Mouse (Mus musculus): ENCODE data around the gene Suds3. TPM values are rescaled to one million over a fixed set of nuclear protein-coding genes. Genes with fewer than 3 reads are reported as not detected.
A peak's percentile ranks its signal among the peaks of the same experiment; 100 is the strongest.

The Suds3 gene
- total RNA-seq, 2 experiments from 2014 or later: 63.7 to 88.5 TPM

DNA sequence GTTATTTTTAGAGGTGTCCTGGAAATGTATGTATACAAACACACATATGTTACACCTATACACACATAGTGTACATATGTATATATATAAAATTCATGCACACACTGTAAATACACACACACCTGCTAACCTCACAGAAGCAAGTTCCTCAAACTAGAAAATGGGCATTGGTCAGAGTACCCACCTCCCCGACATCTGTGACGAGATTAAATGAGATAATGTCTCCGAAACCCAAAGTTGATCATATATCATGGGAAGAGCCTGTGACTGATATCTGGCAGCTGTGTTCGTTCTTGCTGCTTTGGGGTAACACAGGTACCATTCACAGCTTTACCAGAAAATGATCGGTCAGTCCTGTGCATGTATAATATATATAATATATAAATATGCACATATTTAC, 20.7 kb upstream of the Suds3 start:
- DNase-seq: no peak
- intact Hi-C loops (cut with DNase I): no loop called here

DNA sequence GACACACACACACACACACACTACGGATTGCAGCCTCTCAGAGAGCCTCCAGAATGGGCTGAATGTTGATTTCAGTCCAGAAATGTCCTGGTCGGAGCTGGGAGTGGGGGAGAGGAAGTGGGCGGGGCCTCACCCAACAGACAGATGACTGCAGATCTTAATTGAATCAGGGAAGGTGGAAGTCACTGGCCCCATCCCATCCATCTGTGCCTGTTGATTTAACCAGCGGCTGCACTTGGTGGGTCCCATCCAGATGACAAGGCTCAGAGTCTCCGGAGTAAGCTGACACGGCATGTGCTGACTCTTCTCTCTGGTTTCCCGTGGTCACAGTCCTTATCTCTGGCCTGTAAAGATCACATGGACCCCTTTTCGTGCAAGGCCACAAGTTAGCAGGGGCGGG, 20.0 kb upstream of the Suds3 start:
- DNase-seq: peak in 1 of 2 experiments; percentile 53
- intact Hi-C loops (cut with DNase I): no loop called here

DNA sequence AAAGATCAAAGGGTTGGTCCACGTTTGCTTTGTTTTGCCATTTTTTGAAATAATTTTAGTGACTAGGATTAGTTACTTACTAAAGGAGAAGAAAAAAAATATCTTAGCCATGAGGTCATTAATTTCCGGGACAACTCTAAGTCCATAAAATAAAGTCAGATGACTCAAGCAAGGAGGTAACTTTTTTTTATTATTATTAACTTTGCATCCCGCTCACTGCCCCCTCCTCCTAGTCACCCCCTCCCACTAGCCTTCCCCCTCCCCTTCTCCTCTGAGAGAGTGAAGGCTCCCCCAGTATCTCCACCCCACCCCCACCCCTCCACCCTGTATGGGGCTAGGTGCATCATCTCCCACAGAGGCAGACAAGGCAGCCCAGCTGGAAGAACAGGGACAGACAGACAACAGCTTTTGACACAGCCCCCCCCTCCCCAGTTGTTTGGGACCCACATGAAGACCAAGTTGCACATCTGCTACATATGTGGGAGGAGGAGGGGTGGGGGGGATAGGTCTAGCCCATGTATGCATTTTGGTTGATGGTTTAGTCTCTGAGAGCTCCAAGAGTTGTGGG, 19.1 kb upstream of the Suds3 start:
- intact Hi-C loops (cut with DNase I): no loop called here
- no peak for DNase-seq

DNA sequence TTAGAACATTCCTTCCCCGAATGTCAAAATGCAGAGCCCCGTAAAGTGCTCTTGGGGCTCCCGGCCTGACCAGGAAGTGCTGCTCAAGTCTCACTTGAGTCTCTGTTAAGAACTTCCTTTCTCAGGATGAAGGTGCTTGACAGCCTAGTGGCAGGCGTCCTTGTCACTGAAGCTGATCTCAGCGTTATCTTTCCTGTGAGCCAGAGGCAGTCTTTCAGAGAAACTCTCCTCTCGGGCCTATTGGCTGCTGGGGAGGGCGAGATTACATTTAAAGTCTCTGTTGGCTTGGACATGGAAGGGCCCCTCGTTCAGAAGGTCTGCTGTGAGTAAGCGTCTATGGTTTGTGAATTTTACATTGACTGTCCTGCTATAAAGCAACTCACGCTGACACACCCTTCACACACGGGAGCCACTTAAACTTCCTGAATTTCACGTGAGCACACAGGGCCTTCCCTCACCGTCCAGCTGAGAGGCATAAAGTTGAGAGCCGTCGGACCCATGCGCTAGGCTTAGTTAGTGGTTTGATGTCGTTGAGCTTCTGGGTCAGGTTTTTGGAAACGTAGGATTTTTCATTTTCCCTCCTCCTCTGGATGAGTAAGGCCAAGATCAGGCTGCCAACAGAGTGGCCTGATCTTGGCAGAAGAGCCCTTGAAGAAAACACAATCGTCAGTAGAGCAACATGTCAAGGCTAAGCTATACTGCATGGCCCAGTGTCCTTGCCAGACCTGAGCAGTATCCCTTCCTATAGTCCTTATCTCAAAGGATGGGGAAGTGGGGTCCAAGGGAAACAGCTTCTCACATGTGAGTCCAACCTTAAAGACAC, 18.4 kb upstream of the Suds3 start:
- peak; percentile 22 for DNase-seq
- intact Hi-C loops (cut with DNase I): no loop called here

DNA sequence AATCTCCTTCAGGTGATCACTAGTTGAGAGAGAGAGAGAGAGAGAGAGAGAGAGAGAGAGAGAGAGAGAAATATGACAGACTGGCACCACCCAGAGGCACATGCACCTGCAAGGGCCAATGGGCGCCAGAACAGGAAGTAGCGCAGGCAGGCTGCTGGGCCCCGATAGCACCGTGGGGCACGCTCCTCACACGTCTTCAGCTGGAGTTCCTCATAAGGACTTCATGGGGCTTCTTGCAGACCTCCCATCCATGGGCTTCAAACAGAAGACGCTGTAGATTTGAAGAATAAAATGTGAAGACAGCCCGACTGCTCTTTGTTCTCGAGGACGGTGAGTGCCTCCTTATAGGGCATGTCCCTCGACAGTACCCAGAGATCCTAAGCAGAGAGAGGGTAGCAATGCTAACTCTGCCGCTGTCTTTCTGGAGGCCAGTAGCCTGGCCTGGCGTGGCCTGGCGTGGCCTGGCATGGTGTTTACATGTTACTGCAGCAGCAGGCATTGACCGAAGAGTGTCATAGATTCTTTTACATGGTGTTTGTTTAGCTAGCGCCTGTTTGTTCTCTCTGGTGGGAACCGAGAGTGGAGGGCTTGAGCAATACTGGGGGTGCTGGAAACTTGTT, 17.6 kb upstream of the Suds3 start:
- intact Hi-C loops (cut with DNase I): no loop called here
- DNase-seq: peak; percentile 27 to 31

DNA sequence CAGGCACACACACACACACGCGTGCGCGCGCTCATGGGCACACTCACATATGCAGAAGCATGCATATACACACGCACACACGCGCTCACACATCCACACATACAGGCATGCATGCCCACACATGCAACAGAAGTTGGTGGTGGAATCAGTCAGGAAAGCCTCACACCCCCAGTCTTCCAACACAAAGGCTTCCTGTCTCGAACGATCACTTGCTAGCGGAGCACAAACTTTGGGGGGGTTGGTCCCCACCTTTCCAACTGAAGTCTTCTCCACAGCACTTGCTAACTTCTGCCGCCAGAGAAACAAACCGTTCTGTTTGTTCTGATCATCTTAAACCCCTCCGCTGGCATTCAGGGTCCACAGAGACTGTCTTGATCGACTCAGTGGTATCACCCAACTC, 14.8 kb upstream of the Suds3 start:
- intact Hi-C loops (cut with DNase I): no loop called here
- DNase-seq: no peak

DNA sequence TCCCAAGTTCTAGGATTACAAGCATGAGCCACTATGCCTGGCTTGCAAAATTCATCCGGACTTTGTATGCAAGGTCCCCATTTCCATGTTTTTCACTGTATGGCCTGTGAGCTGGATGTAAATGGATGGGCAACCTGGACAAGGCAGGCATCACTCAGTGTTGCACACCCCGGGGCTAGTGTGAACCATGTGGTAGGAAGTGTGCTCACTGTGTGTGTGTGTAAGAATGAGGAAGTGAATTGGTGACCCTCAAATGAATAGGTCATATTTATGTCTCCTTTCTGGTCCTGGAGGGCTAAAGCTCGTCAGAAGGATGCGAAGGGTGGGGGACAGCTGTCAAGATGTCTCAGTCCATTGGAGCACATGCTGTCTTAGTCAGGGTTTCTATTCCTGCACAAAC, 11.1 kb upstream of the Suds3 start:
- DNase-seq: no peak
- intact Hi-C loops (cut with DNase I): no loop called here

DNA sequence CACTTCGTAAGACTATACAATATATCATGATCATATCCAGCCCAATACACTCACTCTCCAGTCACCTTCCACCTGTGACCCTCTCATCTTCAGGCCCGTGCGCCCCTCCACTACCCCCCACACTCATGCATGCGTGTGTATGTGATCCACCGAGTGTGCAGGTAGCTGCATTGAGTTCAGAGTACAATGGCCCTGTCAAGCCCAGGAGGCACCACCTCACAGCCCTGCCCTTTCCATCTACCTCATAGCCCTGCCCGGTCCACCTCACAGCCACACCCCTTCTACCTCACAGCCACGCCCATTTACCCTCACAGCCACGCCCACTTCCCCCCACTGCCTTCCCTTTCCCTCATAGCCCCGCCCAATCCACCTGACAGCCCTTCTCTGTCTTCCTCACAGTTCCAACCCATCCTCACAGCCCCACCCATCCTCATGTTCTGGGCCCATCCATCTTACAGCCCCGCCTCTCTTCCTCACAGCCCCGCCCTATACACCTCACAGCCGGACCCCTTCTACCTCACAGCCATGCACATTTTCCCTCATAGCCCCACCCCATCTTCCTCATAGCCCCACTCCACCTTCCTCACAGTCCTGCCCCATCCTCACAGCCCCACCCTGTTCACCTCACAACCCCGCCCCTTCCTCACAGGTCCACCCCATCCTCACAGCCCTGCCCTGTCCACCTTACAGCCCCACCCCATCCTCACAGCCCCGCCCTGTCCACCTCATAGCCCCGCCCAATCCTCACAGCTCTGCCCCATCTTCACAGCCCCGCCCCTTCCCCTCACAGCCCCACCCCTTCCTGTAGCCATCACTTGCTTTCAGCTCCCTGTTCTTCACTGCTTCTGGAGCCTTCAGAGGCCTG, 9.8 kb upstream of the Suds3 start:
- intact Hi-C loops (cut with DNase I): no loop called here
- no peak for DNase-seq

DNA sequence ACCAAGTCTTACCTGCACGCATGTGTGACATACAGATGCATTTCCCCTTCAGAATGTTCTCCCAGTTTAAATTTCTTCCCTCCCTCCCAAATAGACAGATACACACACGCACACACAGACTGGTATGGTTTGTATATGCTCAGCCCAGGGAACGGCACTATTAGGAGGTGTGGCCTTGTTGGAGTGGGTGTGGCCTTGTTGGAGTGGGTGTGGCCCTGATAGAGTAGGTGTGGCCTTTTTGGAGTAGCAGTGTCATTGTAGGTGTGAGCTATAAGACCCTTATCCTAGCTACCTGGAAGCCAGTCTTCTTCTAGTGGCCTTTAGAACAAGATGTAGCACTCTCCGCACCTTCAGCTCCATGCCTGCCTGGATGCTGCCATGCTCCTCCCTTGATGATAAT, 7.9 kb upstream of the Suds3 start:
- DNase-seq: no peak
- intact Hi-C loops (cut with DNase I): no loop called here

DNA sequence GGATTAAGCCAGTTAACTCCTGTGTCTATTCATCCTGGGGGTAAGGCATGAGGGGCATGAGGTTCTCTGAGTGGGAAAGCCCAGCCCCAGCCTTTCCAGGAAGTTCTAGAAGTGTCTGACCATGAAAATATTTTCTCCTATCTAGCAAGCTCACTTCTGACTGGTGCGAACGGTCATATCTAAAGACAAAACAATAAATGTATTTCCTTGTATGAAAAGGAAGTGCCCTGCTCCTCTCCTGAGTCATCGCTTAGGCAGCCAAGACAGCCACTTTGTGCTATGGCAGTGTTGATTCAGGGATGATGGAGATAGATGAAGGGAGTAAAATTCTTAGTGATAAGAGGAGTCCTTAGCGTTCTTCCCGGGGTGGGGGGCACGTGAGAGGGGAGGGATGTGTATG, 7.2 kb upstream of the Suds3 start:
- DNase-seq: no peak
- intact Hi-C loops (cut with DNase I): no loop called here

DNA sequence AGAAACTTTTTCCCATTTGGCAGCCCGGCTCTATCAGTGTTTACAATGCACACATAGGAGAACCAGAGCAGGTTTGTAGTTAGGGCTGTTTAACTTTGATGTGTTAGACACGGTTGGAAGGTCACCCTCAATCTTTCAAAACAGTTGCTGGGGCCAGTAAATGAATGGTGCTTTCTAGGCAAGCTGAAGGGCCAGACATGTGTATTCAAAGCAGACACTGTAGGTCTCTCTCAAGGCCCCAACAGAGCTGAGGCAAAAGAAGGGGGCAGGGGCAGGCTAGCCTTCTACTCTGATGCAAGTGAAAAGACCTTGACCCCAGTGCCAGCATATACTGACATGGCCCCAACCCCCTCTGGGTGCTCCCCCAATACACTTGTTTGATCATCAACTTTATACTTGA, 5.7 kb upstream of the Suds3 start:
- intact Hi-C loops (cut with DNase I): no loop called here
- DNase-seq: no peak

DNA sequence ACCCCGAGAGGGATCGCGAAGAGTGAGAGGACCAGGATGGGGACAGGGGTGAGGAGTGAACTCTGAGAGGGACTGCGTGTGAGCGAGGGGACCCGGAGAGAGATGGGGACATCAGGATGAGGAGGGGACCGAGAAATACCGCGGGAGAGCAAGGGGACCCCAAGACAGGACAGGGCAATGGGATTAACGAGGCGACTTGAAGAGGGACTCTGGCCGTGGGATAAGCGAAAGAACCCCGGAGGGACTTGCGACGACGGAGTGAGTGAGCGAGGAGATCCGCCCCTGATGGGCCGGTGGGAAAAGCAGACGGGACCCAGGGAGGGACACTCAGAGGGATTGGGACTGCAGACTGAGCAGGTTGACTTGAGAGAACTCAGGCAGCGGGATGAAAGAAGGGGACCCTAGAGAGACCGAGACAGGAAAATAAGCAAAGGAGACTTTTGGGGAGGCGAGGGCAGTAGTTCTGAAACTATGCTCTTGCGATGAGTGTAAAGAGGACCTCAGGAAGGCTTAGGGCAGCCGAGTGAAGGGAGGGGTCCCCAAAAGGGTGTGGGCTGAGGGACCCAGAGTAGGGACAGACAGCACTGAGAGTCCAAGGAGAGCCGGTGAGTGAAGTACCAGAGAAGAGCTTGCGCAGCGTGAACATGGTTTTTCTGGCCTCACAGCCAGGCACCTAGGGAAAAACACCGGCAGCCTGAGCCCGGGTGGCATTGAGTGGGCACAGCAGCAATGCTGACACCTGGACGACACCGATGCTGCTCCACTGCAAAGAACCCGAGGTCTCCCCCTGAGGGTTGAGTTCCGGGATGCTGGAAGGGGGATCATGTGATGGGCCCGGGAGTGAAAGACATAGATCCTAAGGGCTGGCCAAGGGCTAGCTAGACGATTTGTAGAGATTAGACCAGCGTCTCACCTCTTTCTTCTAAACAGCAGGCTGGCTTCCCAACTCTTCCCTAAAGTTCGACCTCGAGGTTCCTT, 4.9 kb upstream of the Suds3 start:
- DNase-seq: peak; percentile 19 to 38
- intact Hi-C loops (cut with DNase I): no loop called here

DNA sequence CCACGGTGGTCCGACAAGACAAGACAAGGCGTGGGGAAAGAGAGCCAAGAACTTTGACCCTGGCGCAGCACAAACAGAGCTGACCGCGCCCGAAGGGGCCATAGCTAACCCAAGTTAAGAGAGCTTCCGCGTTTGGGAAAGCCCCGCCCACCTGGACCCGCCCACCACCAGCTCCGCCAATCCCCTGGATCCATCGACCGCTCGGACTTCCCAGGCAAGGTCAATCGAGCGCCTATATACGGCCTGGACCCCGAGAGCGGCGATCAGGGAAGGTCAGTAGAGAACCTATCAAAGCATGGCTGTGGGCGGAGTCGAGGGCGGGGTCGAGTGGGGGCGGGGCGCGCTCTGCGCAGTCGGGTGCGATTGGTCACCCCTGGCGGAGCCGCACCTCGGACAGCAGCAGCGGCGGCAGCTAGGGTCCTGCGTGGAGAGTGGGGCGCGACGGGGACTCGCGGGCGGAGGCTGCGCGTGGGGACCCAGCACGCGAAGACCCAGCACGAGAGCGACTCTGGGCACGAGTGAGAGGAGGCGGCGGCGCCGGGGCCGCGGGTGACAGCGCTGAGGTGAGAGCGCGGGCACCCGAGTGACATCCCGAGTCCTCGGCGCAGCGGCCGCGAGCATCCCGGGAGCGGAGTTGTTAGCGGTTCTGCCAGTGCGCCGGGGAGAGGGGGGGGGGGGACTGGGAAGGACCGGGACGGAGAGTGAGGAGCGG, 4.0 kb upstream of the Suds3 start, which contains the start of gene Taok3:
Gene Taok3 (plus strand): TSS at position 353 of the 712 bp plus-strand sequence.
- intact Hi-C loops (cut with DNase I): loop anchor here (5.0 to 10.0 kb wide), 6 partner anchors 87 to 287 kb away; partner anchors contain the start of genes Pebp1, Rfc5 and Wsb2
- peak; percentile 100 for DNase-seq

DNA sequence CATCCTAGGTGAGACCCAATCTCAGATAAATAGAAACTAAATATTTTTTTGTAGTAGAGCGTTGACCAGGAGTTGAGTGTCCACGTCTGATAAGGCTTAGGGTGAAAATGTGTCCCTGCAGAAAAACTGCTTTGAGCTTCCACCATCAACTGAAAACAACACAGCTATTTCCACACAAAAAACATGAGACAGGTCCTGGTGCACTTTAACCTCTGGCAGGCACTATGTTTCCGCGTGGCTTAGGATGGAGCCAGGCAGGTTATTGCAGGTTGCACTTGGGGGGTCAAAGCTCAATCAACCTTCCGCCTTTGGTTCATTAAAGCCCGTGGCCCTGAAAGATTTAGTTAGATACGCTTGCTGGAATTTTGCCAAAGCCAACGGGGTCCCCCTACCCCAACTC, 2.9 kb upstream of the Suds3 start:
- intact Hi-C loops (cut with DNase I): loop anchor here (5.0 to 10.0 kb wide), 6 partner anchors 88 to 288 kb away; partner anchors contain the start of genes Pebp1, Rfc5 and Wsb2
- DNase-seq: no peak

DNA sequence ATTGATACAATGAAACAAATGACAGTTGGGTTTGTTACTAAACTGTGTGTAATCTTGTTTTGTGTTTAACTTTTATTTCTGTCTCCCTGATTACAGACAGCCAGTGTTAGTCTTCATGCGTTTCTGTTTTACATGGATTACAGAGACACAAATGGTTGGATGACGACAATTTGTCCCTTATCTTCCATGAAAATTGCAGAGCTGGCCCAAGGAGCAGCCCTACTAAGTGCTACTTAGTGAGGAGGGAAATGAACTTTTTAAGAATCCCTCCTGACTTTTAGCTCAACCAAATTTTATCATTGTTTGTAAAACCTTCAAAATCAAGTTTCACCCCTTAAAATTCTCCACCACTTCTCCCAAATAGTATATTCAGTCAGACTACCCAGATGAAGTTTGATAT, 2.3 kb upstream of the Suds3 start:
- DNase-seq: no peak
- intact Hi-C loops (cut with DNase I): loop anchor here (5.0 to 10.0 kb wide), 6 partner anchors 89 to 289 kb away; partner anchors contain the start of genes Pebp1, Rfc5 and Wsb2

DNA sequence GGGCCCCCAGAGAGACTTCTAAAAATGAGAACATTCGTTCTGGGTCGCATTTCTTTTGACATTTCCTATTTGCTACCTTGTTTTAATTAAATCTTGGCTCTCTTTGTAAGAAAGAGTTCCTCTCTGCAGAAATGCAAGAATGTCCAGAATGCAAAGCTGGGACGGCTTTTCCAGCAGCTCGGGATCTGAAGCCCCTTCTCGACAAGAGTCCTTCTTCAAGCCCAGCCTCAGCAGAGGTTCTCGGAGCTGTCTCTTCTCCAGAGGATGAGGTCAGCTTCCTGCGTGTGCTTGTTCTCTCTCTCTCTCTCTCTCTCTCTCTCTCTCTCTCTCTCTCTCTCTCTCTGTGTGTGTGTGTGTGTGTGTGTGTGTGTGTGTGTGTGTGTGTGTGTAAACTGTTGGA, 1.8 kb upstream of the Suds3 start:
- intact Hi-C loops (cut with DNase I): loop anchor here (2.0 to 10.0 kb wide), 7 partner anchors 90 to 377 kb away; partner anchors contain the start of genes Pebp1, Rfc5 and Wsb2
- peak; percentile 50 to 56 for DNase-seq

DNA sequence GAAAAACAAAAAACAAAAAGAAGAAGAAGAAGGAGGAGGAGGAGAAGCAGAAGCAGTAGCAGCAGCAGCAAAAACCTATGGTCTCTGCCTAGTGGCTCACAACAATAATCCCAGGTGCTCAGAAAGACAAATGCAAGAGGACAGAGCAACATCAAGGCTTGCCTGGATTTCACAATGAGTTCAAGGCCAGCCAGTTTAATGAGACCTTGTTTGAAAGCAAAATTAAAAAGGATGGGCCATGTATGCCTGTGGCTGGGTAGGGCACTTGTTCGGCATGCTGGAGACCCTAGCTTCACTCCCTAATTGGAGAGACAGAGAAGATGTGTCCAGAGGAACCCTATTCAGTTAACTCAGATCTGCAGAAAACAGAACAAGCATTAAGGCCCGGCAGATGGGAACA, 1.3 kb upstream of the Suds3 start:
- peak in 1 of 2 experiments; percentile 10 for DNase-seq
- intact Hi-C loops (cut with DNase I): loop anchor here (2.0 to 10.0 kb wide), 7 partner anchors 90 to 378 kb away; partner anchors contain the start of genes Pebp1, Rfc5 and Wsb2

DNA sequence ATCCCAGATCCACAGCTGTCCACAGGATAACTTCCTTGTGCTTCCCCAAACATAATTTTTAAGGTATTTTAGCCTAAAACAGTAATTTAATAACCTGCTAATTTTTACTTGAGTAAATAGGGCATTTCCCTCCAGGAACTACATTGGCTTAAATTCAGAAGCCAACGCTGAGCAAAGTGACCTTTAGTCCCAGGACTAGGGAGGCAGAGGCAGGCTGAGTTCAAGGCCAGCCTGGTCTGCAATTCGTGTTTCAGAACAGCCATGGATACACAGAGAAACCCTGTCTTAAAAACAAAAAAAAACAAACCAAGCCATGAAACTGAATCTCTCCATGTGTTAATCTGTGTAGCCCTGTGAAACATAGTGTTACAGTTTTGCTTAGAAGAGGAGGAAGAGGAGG, 747 bp upstream of the Suds3 start:
- intact Hi-C loops (cut with DNase I): loop anchor here (2.0 to 10.0 kb wide), 7 partner anchors 91 to 378 kb away; partner anchors contain the start of genes Pebp1, Rfc5 and Wsb2
- DNase-seq: no peak

Measured in heart, postnatal 10 days (tissue).